Mouse (Mus musculus) c-Kit-negative CD71-positive TER-119-positive erythroid progenitor cells, embryonic 14.5 days (primary cell): ENCODE data around the gene Phldb3.

Source experiments
- DNase-seq: peaks from one replicate; pipeline ENCODE4 v3.0.0-alpha.2; 2013; ENCODE audit warnings: low read depth, low spot score

The Phldb3 gene

DNA sequence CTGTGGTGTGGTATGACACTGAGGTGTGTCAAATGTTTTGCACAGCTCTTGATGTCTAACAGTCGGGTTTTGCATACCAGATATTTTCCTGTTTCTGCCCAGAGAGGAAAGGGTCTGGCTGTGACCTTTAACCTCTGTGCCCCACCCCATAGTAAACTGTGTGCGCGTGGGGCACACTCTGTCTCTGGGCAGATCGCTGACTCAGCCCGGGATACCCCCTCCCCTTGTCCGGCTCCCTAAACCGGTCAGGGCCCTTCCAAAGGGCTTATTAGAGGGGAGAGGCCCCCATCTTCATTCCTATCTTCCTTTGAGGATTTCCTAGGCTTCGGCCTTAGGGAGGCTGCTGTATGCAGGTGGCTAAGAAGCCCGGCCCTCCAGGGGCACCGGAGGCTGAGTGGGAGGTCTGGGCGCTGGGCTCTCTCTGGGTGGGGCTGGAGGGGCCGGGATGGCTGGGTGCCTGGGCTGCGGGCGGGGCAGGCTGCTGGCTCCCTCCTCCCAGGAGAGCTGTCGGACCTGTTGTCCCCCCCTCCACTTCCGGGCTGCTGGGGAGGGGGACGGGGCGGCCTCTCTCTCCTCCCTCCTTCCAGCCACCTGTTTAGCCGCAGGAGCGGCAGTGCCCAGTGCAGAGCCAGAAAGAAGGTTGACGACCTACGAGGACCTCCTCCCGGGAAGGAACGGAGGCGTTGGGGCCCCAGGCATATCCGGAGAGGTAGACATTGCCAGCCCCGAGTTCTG lies at the start of gene Phldb3:
Phldb3 (plus strand) TSS at position 620 of the 735 bp plus-strand sequence.
- no peak for DNase-seq

DNA sequence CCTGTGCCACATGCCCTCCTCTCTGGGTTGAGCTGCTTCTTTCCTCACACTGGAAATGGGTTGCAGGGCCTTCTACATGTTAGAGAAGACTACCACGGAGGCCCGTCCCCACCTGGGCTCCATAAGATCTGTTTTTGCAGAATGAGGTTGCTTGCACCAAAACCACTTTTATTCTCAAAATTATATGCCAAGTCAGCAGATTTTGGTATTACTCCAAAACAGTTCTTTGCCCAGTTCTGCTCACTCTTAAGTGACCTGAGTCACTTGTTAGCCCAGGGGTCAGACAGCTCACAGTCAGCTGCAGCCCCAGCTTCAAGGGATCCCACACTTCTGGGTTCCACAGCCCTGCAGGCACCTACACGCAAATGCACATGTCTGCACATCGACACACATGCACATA lies 49.1 kb upstream of the Phldb3 start:
- no peak for DNase-seq

DNA sequence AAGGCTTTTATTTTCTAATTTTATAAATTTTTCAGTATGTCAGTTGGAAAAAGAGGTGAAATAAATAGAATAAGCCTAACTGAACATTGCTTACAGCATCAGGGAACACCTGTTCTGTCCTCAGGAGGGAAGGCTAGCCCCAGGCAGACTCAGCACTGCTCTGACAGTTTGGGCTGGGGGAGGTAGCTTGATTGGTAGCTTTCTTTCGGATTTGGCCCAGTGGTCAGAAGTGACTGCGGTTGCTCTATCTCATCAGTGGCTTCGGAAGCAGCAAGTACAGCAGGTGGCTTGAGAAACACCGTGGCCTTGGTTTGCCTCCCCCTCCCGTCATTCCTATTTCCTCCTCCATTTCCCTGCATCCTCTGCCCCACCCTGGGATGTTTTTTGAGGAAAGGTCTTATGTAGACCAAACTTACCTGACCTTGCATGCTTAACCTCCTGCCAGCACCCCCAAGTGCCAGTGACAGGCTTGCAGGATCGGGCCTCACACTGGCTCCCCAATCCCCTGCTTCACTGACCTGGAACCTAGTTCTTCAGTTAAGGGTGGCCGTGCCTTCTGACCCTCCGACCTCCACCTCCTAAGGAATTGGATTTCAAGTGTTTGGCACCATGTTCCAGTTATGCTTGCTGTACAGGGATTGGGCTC lies 47.2 kb upstream of the Phldb3 start:
- no peak for DNase-seq

DNA sequence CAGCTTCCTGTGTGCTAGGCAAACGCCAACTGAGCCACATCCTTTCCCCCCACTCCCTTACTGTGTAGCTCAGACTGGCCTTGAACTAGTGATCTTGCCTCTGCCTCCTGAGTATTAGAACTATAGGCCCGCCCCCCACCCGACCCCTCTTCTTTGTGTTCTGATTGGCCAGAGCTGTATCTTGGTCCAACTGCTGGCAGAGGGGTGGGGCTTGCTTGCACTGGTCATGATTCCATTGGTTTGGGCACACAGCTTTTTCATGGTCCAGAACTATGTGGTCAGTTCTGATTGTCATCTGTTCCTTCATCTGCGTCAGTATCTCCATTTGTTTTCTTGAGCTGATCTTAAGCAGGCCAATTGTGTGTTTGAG lies 46.7 kb upstream of the Phldb3 start:
- DNase-seq: no peak

DNA sequence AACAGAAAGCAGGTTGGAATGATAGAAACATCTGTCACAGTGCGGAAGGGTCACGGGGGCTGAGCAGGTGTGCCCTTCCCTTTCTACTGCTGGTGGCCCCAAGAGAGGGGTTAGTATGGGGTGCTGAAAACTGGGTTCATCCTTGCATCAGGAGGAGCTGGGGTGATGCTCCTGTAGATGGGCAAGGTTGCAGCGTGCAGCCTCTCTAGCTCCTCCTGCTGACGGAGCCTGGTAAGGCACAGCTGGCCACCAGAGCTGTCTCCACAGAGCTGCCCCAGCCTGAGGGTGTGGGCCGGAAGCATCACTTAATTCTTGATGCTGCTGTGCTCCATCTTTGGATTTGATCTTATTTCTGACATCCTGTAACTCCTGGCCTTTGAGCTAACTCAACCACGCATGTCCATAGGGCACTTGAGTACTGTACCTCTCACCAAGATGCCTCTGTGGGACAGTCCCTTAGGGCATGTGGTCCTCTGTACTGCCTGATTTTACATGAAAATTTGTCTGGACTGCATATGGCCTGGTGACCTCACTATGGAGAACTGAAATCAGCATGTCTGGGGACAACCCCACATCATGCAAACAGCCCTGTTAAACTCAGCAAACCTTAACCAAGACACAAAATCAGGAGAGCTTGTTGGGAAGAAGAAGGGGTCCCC lies 45.8 kb upstream of the Phldb3 start:
- DNase-seq: no peak

DNA sequence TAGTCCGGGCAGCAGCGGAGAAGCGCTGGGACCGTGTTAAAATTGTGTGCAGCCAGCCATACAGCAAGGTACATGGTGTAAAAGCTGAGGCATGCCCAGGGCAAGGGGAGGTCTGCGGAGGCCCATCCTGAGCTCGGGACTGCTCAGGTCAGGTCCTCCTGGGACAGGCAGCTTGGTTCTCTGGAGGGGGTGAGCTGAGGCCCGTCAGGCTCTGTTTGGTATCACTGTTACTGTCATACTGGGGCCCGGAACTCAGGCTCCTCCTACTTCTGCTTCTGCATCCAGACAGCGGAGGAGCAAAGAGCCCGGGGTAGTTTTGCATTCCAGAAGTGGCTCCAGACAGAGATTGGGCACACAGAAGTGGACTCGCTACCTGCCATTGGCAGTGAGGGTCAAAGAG lies 44.9 kb upstream of the Phldb3 start:
- DNase-seq: no peak

DNA sequence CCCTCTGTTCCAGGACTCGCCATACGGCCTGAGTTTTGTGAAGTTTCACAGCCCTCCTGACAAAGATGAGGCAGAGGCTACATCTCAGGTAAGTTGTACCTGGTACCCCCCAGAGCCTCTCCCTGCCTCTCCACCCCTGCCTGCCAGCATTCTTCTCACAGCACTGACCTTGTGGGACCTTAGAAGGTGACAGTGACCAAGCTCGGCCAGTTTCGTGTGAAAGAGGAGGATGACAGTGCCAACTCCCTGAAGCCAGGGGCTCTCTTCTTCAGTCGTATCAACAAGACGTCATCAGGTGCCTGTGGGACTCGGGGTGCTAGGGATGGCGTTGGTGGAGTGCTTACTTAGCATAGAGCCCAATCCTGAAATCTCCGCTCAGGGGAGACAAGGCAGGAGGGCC lies 44.4 kb upstream of the Phldb3 start:
- no peak for DNase-seq

DNA sequence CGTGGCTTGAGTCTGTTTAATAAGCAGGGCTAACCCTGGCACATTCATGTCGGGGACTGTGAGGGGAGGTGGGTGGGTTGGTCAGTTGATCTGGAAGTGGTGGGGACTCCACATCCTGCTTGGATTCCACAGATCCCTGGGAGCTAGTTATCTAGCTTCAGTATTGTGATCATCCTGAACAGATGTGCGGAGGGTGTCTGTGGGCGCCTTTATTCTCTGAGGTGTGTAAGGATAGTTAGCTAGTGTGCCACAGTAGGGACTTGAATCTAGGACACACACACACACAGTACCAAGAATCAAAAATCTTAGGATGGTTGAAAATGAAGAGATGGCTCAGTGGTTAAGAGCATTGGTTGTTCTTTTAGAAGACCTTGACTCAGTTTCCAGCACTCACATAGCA lies 42.1 kb upstream of the Phldb3 start:
- no peak for DNase-seq

DNA sequence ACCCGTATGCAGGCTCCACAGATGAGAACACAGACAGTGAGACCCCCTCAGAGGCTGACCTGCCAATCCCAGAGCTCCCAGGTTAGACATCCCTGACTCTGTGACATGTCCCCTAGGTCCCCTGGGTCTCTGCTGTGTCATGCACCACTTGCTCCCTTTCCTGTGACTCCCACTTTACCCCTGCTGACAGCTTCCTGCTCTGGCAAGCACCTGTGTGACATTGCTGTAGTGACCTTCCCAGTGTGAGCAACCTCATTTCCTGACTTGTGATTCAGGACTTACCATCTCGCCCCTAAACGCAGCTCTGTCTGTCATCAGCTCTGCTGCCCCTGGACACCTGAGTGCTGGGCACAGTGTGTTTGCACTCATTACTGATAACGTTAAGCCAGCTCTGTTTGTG lies 39.5 kb upstream of the Phldb3 start:
- DNase-seq: no peak

DNA sequence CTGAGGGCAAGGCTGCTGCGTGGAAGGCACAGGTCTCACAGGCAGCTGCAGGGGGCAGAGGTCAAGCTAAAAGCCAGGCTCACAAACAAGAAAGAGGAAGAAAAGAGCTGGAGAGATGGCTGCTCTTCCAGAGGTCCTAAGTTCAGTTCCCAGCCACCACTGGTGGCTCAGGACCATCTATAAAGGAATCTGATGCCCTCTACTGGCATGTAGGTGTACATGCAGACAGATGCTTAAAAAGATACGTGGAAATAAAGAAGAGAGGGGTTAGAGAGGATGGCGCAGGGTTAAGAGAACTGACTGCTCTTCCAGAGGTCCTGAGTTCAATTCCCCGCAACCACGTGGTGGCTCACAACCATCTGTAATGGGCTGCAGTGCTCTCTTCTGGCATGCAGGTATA lies 38.1 kb upstream of the Phldb3 start:
- no peak for DNase-seq

DNA sequence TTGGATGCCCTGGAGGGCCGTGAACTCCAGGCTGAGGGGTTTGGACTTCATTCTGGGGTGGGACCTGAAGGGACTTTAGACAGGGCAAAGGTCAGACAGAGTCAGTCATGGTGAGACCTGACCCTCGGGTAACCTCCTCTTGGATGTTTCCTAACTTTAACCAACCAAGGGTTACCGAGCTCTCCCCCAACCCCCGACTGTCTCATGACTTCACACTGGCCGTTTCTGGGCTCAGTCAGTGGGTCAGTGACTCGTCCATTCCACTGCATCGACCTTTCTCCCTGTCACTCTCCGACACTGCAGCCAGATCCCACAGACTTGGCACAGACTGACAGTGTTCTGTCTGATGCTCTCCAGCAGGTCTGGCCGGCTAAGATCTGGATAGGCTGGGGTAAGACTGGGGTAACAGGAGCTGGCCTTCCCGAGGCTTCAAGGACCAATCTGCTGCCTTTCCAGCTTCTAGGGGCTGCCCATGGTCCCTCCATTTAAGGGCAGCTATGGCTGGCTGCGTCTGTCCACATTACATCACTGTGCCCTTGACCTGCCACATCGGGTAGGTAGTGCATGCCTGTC lies 36.3 kb upstream of the Phldb3 start:
- DNase-seq: no peak

DNA sequence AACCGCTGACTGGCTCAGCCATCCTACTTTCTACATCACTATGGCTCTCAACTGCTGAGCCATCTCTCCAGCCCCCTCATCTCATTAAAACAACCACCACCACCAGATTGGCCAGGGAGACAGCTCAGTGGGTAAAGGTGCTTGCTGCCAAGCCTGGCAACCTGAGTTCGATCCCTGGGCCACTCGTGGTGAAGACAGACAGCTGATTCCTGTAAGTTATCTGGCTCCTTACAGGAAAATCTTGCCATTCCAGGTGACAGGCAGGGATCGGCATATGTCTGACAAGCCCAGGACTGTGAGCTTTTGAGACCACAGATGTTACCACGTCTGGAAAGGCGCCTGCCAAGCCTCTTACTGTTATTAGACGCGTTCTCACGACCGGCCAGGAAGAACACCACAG lies 32.8 kb upstream of the Phldb3 start:
- no peak for DNase-seq

DNA sequence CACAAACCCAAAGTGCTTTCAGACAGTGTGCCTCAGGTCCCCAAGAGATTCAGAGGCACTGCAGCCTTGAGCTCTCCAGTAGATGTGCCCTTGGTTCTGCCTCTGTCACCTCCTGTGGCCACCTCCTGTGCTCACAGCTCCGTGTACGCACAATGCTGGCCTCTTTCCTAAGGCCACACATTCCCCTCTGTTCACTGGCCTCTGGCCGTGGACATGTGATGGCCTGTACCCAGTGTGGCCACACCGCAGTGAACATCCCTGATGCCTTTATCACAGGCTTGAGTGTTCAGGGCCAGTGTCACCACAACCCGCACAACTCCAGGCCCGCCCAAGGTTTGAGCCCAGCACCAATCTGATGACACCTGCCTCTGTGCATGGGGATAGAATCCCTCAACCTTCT lies 25.7 kb upstream of the Phldb3 start:
- no peak for DNase-seq

DNA sequence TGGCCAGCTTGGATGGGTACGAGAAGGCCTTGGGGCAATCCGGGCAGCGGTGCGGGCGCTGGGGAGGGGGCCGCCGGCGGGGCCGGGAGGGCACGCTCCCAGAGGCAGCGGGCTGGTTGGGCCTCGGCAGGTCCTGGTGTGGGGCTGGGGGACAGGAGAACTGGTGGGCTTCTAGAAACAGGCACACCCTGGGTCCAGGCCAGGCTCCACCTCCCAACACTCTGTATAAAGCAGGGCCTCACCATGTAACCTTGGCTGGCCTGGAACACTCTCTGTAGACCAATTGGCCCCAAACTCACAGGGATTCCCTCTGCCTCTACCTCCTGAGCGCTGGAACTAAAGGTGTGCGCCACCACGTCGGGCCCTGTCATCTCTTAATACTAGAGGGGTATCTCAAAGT lies 24.6 kb upstream of the Phldb3 start:
- no peak for DNase-seq

DNA sequence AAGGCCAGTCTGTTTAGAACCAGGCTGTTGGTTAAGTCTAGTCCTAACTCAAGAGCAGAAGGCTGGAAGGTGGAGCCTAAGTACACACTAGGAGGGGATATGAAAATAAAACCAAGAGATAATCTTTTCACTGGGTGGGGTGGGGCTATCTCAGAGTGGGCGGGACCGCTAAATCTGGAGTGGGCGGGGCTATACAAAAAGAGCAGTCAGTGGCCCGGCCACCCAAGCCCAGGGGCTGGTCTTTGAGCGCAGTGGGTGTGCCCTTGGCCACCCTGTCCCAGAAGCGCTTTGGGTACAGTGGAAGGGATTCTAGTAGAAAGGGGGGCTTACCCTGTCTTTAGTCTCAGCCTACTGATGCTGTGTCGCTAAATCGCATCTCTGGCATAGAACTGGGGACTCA lies 23.7 kb upstream of the Phldb3 start:
- DNase-seq: no peak

DNA sequence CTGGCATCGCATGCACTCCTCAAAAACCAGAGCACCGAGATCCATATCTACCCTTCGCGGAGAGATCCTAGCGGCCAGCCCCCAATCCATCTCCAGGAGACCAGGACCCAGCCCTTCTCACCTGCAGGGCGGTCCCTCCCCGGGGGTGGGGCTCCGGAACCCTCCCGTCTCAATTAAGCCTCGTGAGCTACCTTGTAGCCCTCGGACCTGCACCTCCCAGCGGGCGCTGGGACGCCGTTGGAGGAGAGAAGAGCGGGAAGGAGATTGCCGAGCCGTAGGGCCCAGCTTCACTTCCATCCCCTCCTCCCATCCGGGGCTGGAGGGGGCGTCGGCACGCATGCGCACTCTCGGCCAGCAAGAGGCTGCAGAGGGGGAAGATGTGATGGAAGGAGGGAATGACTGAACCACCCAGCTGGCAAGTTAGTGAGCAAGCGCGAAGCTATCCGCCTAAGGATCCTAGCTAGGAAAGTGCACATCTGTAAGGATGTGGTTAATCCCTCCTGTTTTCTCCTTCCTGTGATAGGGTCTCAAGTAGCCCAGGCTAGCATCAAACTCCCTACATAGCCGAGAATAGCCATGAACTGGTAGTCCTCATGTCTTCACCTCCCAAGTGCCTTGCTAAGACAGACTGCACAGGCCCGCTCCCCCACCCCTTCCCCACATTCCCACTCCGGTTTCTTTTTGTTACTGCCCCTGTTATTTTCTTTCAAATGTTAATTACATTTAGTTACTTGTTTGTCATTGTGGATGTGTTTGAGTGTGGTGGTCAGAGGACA lies 23.0 kb upstream of the Phldb3 start, which contains the start of the genes Ethe1 and Zfp575:
Ethe1 (plus strand) TSS at position 214 of the 776 bp plus-strand sequence.
Zfp575 (minus strand) TSS at position 312 of the 776 bp plus-strand sequence.
- DNase-seq: no peak

DNA sequence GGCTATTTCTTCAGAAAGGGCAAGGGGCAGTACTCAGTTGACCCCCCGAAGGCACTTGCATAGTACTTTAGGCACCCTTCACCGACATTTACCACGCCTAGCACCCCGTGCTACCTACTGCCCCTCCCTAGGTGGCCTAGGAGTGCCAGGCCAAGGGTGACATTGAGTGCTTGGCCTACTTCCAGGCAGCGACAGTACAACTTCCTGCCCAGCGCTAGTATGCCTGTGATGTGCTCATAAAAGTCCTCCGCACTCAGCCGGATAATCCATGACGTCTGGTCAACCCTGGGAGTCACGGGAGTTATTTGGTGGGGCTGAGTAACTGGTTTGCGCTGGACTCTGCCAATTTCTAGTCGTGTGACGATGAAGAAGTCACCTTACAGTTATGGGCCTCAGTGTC lies 22.2 kb upstream of the Phldb3 start:
- DNase-seq: no peak

DNA sequence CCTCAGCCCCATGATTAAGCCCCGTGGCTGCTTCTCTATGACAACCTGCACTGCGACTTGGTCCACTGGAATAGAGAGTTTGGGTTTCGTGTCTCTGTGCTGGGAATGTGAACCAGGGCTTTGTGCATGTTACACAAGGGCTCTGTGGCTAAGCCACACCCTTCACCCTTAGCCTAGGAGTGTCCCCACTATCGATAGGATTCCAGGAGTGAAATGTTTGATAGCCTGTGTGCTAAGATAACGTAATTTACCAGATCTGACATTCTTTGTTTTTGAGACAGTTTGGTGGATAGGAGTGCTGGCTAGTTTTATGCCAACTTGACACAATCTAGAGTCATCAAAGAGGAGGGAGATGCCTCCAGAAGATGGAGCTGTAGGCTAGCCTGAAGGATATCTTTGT lies 18.8 kb upstream of the Phldb3 start:
- no peak for DNase-seq

DNA sequence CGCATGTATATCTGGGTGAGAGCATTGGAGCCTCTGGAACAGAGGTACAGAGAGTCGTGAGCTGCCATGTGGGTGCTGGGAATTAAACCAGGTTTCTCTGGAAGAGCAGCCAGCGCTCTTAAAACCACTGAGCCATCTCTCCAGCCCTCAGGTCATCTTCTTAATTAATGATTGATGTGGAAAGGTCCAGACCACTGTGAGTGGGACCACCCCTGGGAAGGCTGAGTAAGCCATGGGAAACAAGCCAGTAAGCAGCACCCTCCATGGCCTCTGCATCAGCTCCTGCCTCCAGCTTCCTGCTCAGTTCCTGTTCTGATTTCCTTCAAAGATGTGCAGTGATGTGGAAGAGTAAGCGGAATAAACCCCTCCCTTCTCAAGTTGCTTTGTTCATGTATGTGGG lies 18.4 kb upstream of the Phldb3 start:
- no peak for DNase-seq

DNA sequence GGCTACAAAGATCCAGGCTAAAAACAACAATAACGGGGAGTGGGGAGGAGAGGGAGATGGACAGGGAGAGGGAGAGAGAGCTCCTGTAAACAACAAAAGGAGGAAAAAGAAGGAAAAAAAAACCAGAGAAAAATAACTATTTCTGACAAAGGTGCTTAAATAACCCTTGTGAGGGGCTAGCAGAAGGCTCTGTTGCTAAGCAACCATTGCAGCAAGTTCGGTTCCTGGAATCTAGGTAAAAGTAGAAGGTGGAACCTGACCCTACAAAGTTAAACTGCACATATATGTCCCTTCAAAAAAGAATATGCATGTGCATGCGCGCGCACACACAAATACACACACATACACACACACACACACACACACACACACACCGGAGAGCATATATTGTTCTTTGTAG lies 17.8 kb upstream of the Phldb3 start:
- no peak for DNase-seq

DNA sequence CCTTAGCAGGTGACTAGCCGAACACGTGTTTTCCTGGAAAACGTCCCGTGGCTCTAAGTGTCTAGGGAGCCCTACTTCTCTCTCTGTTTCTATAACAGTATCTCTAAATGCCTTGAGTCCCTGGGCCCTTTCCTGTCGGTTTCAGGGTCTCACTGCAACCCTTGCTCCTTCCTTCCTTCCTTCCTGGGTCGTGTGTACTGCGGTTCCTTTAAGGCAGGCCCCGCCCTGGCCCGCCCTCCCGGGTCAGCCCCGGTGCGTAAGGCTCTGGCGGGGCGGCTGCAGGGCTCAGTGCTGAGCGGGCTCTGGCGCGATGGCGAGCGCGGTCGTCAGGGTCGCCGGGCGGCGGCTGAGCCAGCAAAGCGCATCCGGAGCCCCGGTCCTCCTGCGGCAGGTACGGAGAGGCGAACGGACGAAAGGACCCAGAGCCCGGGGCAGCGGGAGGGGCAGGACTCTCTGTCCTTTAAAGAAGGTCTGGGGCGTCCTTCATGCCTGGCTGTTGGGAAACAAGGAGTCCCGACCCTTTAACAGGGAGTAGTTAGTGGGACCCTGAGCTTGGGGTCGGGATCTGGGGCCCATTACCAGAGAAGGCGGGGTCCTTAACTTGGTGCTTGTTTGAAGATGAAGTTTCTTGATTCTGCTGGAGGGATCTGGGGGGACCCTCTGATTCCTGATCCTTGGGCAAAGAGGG lies 16.8 kb upstream of the Phldb3 start:
- DNase-seq: peak; percentile 36
